Mouse (Mus musculus) embryonic stem cell, embryonic (primary cell): ENCODE results near the gene Vmn2r90.
"Not testable (repeated sequence)": the region's sequence is repeated elsewhere in the genome, so short reads cannot be mapped to it uniquely, and the experiment has no call there.

Experiments used
- CTCF ChIA-PET, 4 experiments: fragments of 300-600 bp in 2 of 4; fragments of 350-600 bp in 2 of 4; sonication (Branson Sonifier 250); formaldehyde crosslinking; loops; one replicate each; lab custom pipeline; 2022; ENCODE audit warnings: inconsistent platforms in 2 of 4; lab: Charles Lee
- POLR2A ChIA-PET, 4 experiments: fragments of 300-600 bp in 2 of 4; fragments of 350-600 bp in 2 of 4; sonication (Branson Sonifier 250); formaldehyde crosslinking; loops; one replicate each; lab custom pipeline; 2022; ENCODE audit warnings: antibody characterized with exemption in 4 of 4, inconsistent platforms in 1 of 4; lab: Charles Lee

Gene Vmn2r90

GRCm38 (mm10) chr17:17703447-17703846 lies at the start of gene Vmn2r90:
Vmn2r90 (plus strand) TSS chr17:17703747.
- CTCF ChIA-PET = no interaction called here
- POLR2A ChIA-PET = no interaction called here

- POLR2A ChIA-PET = interaction anchor here (0.6 to 1.3 kb wide), 5 partner anchors 31 to 831 kb away, joined by 3 to 13 read pairs (median 3); partner anchors contain the start of gene Spaca6 (in 1 of the 4)
- CTCF ChIA-PET = interaction anchor here in 1 of 4 experiments (1.0 kb wide), 1 partner anchor 9 kb away, joined by 3 read pairs; no protein-coding TSS in a partner anchor
Observed at GRCm38 (mm10) chr17:17654997-17655828, 48.3 kb upstream of the Vmn2r90 start.

- POLR2A ChIA-PET = interaction anchor here in 1 of 4 experiments (0.7 to 1.3 kb wide), 2 partner anchors 31 to 34 kb away, joined by 3 read pairs; no protein-coding TSS in a partner anchor
- CTCF ChIA-PET = interaction anchor here in 1 of 4 experiments (0.7 kb wide), 1 partner anchor 850 kb away, joined by 3 read pairs; no protein-coding TSS in a partner anchor
Observed at GRCm38 (mm10) chr17:17655829-17656176, 47.7 kb upstream of the Vmn2r90 start.

GRCm38 (mm10) chr17:17678781-17679180 lies 24.8 kb upstream of the Vmn2r90 start:
- CTCF ChIA-PET = no interaction called here

GRCm38 (mm10) chr17:17690659-17691058 lies 12.9 kb upstream of the Vmn2r90 start:
- ChIA-PET CTCF (no interaction called here), POLR2A (no interaction called here)

More at GRCm38 (mm10) chr17:17678781-17679180, 24.8 kb upstream of the Vmn2r90 start:
- POLR2A ChIA-PET = interaction anchor here in 1 of 4 experiments (0.6 kb wide), 1 partner anchor 253 kb away, joined by 3 read pairs; no protein-coding TSS in a partner anchor

- CTCF ChIA-PET = interaction anchor here in 1 of 4 experiments (0.7 kb wide), 1 partner anchor 338 kb away, joined by 3 read pairs; no protein-coding TSS in a partner anchor
- POLR2A ChIA-PET = interaction anchor here in 1 of 4 experiments (1.1 kb wide), 1 partner anchor 20 kb away, joined by 7 read pairs; no protein-coding TSS in a partner anchor
Observed at GRCm38 (mm10) chr17:17732396-17732795, 28.8 kb downstream of the Vmn2r90 start.

GRCm38 (mm10) chr17:17738635-17739034 lies 35.1 kb downstream of the Vmn2r90 start:
- ChIA-PET CTCF (no interaction called here), POLR2A (interaction anchor here in 2 of 4 experiments (1.4 to 2.4 kb wide), 5 partner anchors 17 to 114 kb away, joined by 3 to 25 read pairs (median 6); partner anchors contain the start of genes Lnpep (in 2 of the 2) and Spaca6 (in 1 of the 2))

GRCm38 (mm10) chr17:17739300-17739699 lies 35.8 kb downstream of the Vmn2r90 start:
- CTCF ChIA-PET = not testable (repeated sequence)
- POLR2A ChIA-PET = interaction anchor here in 2 of 4 experiments (0.6 to 2.4 kb wide), 12 partner anchors 10 to 344 kb away, joined by 3 to 25 read pairs (median 4); partner anchors contain the start of genes Lnpep (in 2 of the 2) and Spaca6 (in 1 of the 2)

- CTCF ChIA-PET = not testable (repeated sequence)
- POLR2A ChIA-PET = interaction anchor here in 2 of 4 experiments (0.5 to 2.4 kb wide), 12 partner anchors 10 to 315 kb away, joined by 3 to 25 read pairs (median 4); partner anchors contain the start of gene Lnpep (in 2 of the 2)
Observed at GRCm38 (mm10) chr17:17739936-17740335, 36.4 kb downstream of the Vmn2r90 start.

GRCm38 (mm10) chr17:17741516-17741915 lies 38.0 kb downstream of the Vmn2r90 start:
- CTCF ChIA-PET, POLR2A ChIA-PET: not testable (repeated sequence)

GRCm38 (mm10) chr17:17749371-17749770 lies 45.8 kb downstream of the Vmn2r90 start:
- ChIA-PET POLR2A (interaction anchor here in 3 of 4 experiments (0.6 to 1.5 kb wide), 4 partner anchors 9 to 125 kb away, joined by 3 to 8 read pairs (median 4); partner anchors contain the start of gene Lnpep (in 1 of the 3)), CTCF (interaction anchor here (0.6 to 2.2 kb wide), 9 partner anchors 87 to 355 kb away, joined by 3 to 13 read pairs (median 4); partner anchors contain the start of gene Lix1 (in 1 of the 4))

GRCm38 (mm10) chr17:17762614-17763293 lies 59.2 kb downstream of the Vmn2r90 start:
- POLR2A ChIA-PET = interaction anchor here in 1 of 4 experiments (0.6 kb wide), 1 partner anchor 86 kb away, joined by 3 read pairs; no protein-coding TSS in a partner anchor
- CTCF ChIA-PET = no interaction called here

GRCm38 (mm10) chr17:17764206-17764605 lies 60.7 kb downstream of the Vmn2r90 start:
- CTCF ChIA-PET = interaction anchor here in 1 of 4 experiments (0.6 kb wide), 1 partner anchor 133 kb away, joined by 3 read pairs; no protein-coding TSS in a partner anchor
- POLR2A ChIA-PET = no interaction called here

- ChIA-PET CTCF (interaction anchor here (0.6 to 1.5 kb wide), 17 partner anchors 9 to 999 kb away, joined by 3 to 14 read pairs (median 4); partner anchors contain the start of gene Lix1 (in 1 of the 4)), POLR2A (interaction anchor here in 1 of 4 experiments (1.0 kb wide), 1 partner anchor 72 kb away, joined by 3 read pairs; no protein-coding TSS in a partner anchor)
Observed at GRCm38 (mm10) chr17:17766481-17766880, 62.9 kb downstream of the Vmn2r90 start.
